Mouse (Mus musculus) E14TG2a.4 (cell line): ENCODE results near the gene Tbca.

Source experiments
- CTCF ChIP-seq: conservative IDR thresholded peaks from 2 replicates; pipeline ENCODE4 v1.5.1; 2014; ENCODE audit warnings: low read length
- NANOG ChIP-seq: IDR thresholded peaks from 2 replicates; pipeline ENCODE4 v1.6.1; 2014; ENCODE audit warnings: borderline replicate concordance, low read length, mixed read lengths
- POU5F1 ChIP-seq: IDR thresholded peaks from 2 replicates; pipeline ENCODE4 v1.6.1; 2014; ENCODE audit warnings: low read length, borderline replicate concordance

GRCm38 (mm10) chr13:94745176-94745575 lies 43.5 kb upstream of the Tbca start:
- TF ChIP-seq CTCF (no peak), POU5F1 (no peak), NANOG (no peak)
